ENCODE assay signal across 20 mouse cellular contexts in the genomic region with DNA sequence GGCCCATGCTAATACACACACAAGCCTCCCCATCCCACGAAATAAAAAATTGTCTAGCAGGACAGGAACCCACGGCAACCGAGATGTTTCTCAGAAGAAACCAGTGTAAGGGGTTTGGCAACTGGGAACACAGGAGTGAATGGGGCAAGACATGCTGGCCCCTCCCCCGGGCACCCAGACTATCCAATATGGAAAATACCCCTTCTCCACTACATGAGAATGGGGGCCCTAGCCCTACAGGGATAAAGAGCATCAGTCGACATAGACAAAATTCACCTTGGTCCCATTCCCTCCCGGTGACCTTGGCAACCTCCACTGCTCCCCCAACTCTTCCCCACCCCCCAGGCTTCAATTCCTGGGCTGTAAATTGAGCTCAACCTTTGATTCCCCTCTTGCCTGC. TPM values are rescaled to one million over a fixed set of nuclear protein-coding genes. Genes with fewer than 3 reads are reported as not detected.
DNase-seq lines count a peak whose midpoint lies in the region; ATAC-seq lines count a peak whose summit lies in the region.
"Had no signal": no experiment of that assay in that cellular context is flagged by ENCODE, and none has a peak within 500 bp of the region (broad histone marks: within the 10 kb centered on the region; RNA-seq: fewer than 3 reads in every experiment).

No protein-coding gene starts in this region.

- peak; percentile 10 for DNase-seq in embryo, embryonic 10 days (ENCODE audit: low spot score)
- DNase-seq in embryo, embryonic 11 days, result no peak
- DNase-seq in hindbrain, embryonic 14.5 days (ENCODE audit: low spot score), result no peak
- no peak for DNase-seq in midbrain, embryonic 14.5 days
- no peak for DNase-seq in right cerebral cortex, postnatal 36 days (ENCODE audit: low spot score in 2 of 2)
- no peak for DNase-seq in lung, postnatal 25 days (ENCODE audit: low spot score)
- DNase-seq in yolk sac, embryonic 10.5 days (ENCODE audit: low spot score), result no peak
- DNase-seq: cerebellum, adult 11-12 months; heart, adult 11 months; heart, postnatal 4 days; kidney, adult 11 months; kidney, postnatal 10 days; right cerebral cortex, postnatal 25 days; thymus, postnatal 14 days had no signal

- H3K4me2 ChIP-seq in forebrain, embryonic 13.5 days, result peak overlapping the region; percentile 18; the same call in 1 of the 2 replicates
- no peak overlapping the region for H3K4me2 ChIP-seq in hindbrain, embryonic 14.5 days (replicated peaks)
- no peak overlapping the region for H3K4me2 ChIP-seq in midbrain, embryonic 14.5 days (ENCODE audit: low read length)
- H3K4me2 ChIP-seq: embryonic facial prominence, embryonic 13.5 days; limb, embryonic 13.5 days had no signal

- no peaks in the 10 kb centered on the region for H3K36me3 ChIP-seq in forebrain, embryonic 13.5 days (ENCODE audit: poor library complexity, severe bottlenecking)
- no peaks in the 10 kb centered on the region for H3K36me3 ChIP-seq in hindbrain, embryonic 14.5 days (replicated peaks; ENCODE audit: control insufficient read depth, insufficient read depth)
- H3K36me3 ChIP-seq in midbrain, embryonic 14.5 days (ENCODE audit: control insufficient read depth, insufficient read depth, low read length), result no peaks in the 10 kb centered on the region
- H3K36me3 ChIP-seq: embryonic facial prominence, embryonic 13.5 days; G1E; limb, embryonic 13.5 days had no signal

- 19% methylated on average over 6 of the region's 6 CpGs for WGBS in forebrain, embryonic 13.5 days
- 25% methylated on average over 6 of the region's 6 CpGs for WGBS in hindbrain, embryonic 14.5 days
- WGBS in midbrain, embryonic 14.5 days, result 19% methylated on average over 6 of the region's 6 CpGs

- no peaks in the 10 kb centered on the region for H3K9me3 ChIP-seq in forebrain, embryonic 13.5 days (replicated peaks)
- H3K9me3 ChIP-seq in hindbrain, embryonic 14.5 days (ENCODE audit: control insufficient read depth, low read length), result no peaks in the 10 kb centered on the region
- no peaks in the 10 kb centered on the region for H3K9me3 ChIP-seq in midbrain, embryonic 14.5 days (ENCODE audit: control insufficient read depth, low read length)
- H3K9me3 ChIP-seq: embryonic facial prominence, embryonic 13.5 days; G1E; limb, embryonic 13.5 days had no signal

- no peak overlapping the region for H3K9ac ChIP-seq in forebrain, embryonic 13.5 days
- H3K9ac ChIP-seq in hindbrain, embryonic 14.5 days, result no peak overlapping the region
- no peak overlapping the region for H3K9ac ChIP-seq in midbrain, embryonic 14.5 days (replicated peaks; ENCODE audit: low read length)
- H3K9ac ChIP-seq: limb, embryonic 13.5 days; liver, embryonic 14.5 days had no signal

- no peak overlapping the region for H3K4me3 ChIP-seq in forebrain, embryonic 13.5 days
- H3K4me3 ChIP-seq in hindbrain, embryonic 14.5 days (replicated peaks; ENCODE audit: low read length), result no peak overlapping the region
- H3K4me3 ChIP-seq in midbrain, embryonic 14.5 days (replicated peaks; ENCODE audit: low read depth, low read length), result no peak overlapping the region
- H3K4me3 ChIP-seq: embryonic facial prominence, embryonic 13.5 days; limb, embryonic 13.5 days had no signal

- no peaks in the 10 kb centered on the region for H3K27me3 ChIP-seq in forebrain, embryonic 13.5 days
- no peaks in the 10 kb centered on the region for H3K27me3 ChIP-seq in hindbrain, embryonic 14.5 days (ENCODE audit: control insufficient read depth, insufficient read depth, low read length)
- 0 out of 2 replicates have a peak, but pooled peaks cover 3% of the 10 kb centered on the region for H3K27me3 ChIP-seq in midbrain, embryonic 14.5 days (ENCODE audit: control insufficient read depth, insufficient read depth, low read length)

- peak; percentile 52 for ATAC-seq in forebrain, embryonic 13.5 days
- ATAC-seq in hindbrain, embryonic 14.5 days (ENCODE audit: low FRiP score), result 0 out of 2 replicates have a peak, but pooled peaks have one; percentile 44
- ATAC-seq in midbrain, embryonic 14.5 days (ENCODE audit: low FRiP score, low TSS enrichment), result no peak
- ATAC-seq: CD4-positive, CD25-positive, alpha-beta regulatory T cell, adult 4 months had no signal

- peak overlapping the region; percentile 94 for H3K27ac ChIP-seq in forebrain, embryonic 13.5 days
- peak overlapping the region; percentile 63; the same call in 1 of the 2 replicates for H3K27ac ChIP-seq in hindbrain, embryonic 14.5 days
- peak overlapping the region; percentile 80 for H3K27ac ChIP-seq in midbrain, embryonic 14.5 days (replicated peaks; ENCODE audit: low read depth, low read length)
- H3K27ac ChIP-seq: embryonic facial prominence, embryonic 13.5 days; limb, embryonic 13.5 days; liver, embryonic 14.5 days had no signal

- H3K4me1 ChIP-seq in forebrain, embryonic 13.5 days, result peaks cover 61% of the 10 kb centered on the region
- peaks cover 33% of the 10 kb centered on the region for H3K4me1 ChIP-seq in hindbrain, embryonic 14.5 days (replicated peaks; ENCODE audit: control insufficient read depth, insufficient read depth, low read length)
- peaks cover 37% of the 10 kb centered on the region for H3K4me1 ChIP-seq in midbrain, embryonic 14.5 days (ENCODE audit: control insufficient read depth, insufficient read depth, low read length)

RNA-seq across cellular contexts. Expression of a gene that starts 42.5 kb away (rescaled TPM):
- 981 and 1,035 TPM in 2 replicates for polyA plus RNA-seq in forebrain, embryonic 13.5 days (2015; fragmentation: Nextera tagmentation; extraction: Ambion mirVana)
- 1,005 and 1,169 TPM in 2 replicates for polyA plus RNA-seq in hindbrain, embryonic 14.5 days (2014; fragmentation: Nextera tagmentation; extraction: Ambion mirVana)
- 935 and 1,231 TPM in 2 replicates for polyA plus RNA-seq in midbrain, embryonic 14.5 days (2014; fragmentation: Nextera tagmentation; extraction: Ambion mirVana)
